Mouse (Mus musculus) myocyte (in vitro differentiated cells): Measurements from ENCODE around the gene Brd4.

Source experiments
- CEBPB ChIP-seq: IDR thresholded peaks from 2 replicates; pipeline ENCODE4 v1.6.1; 2011; ENCODE audit warnings: mild to moderate bottlenecking, moderate library complexity; ENCODE audit not compliant: poor library complexity, insufficient read depth, severe bottlenecking
- E2F4 ChIP-seq: IDR thresholded peaks from one replicate; pipeline ENCODE4 v1.6.1; 2011; ENCODE audit warnings: mild to moderate bottlenecking, control low read depth, moderate library complexity; ENCODE audit not compliant: insufficient read depth
- MAX ChIP-seq: IDR thresholded peaks from one replicate; pipeline ENCODE4 v1.6.1; 2011; ENCODE audit warnings: low read depth, mild to moderate bottlenecking, control low read depth
- MYOD1 ChIP-seq, 3 experiments: IDR thresholded peaks; one replicate each; pipeline ENCODE4 v1.6.1; 2011; ENCODE audit warnings: control low read depth in 2 of 3, low read depth in 2 of 3, mild to moderate bottlenecking in 2 of 3, moderate library complexity in 1 of 3; ENCODE audit not compliant: insufficient read length in 2 of 3, control insufficient read depth in 1 of 3
- POLR2A ChIP-seq: IDR thresholded peaks from one replicate; pipeline ENCODE4 v1.6.1; 2011; ENCODE audit warnings: low read depth, mild to moderate bottlenecking, control low read depth, moderate library complexity; ENCODE audit not compliant: insufficient read length
- POLR2AphosphoS2 ChIP-seq: IDR thresholded peaks from one replicate; pipeline ENCODE4 v1.6.1; 2011; ENCODE audit warnings: low read depth, control low read depth; ENCODE audit not compliant: insufficient read length
- SRF ChIP-seq: IDR thresholded peaks from one replicate; pipeline ENCODE4 v1.6.1; 2011; ENCODE audit warnings: low read depth; ENCODE audit not compliant: control insufficient read depth, insufficient read length
- TCF12 ChIP-seq: IDR thresholded peaks from one replicate; pipeline ENCODE4 v1.6.1; 2011; ENCODE audit warnings: mild to moderate bottlenecking, control low read depth; ENCODE audit not compliant: poor library complexity, insufficient read depth, severe bottlenecking
- TCF3 ChIP-seq: IDR thresholded peaks from one replicate; pipeline ENCODE4 v1.6.1; 2011; ENCODE audit warnings: low read depth, control low read depth; ENCODE audit not compliant: insufficient read length

DNA sequence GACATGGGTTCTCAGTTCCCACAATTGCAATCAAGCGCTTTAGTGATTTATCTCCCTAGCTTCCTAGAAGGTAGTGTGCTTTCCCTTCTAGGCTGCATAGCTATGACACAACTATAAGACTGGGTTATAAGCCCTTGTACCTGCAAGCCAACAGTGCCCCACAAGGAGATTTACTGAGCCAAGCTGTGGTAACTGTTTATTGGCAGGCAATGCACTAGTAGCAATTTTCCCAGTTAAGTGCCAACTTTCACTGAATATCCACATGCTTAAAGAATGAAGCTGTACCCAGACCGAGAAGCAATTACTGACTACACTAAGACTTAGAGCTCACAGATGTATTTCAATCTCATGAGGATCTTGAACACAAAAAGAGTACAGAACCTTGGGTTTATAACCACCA is 20.9 kb downstream of the Brd4 start:
- TF ChIP-seq E2F4 (no peak), POLR2AphosphoS2 (no peak), POLR2A (no peak), MAX (no peak), TCF12 (no peak), MYOD1 (IDR thresholded peaks at IDR 0.05; ENCODE audit: control insufficient read depth in 1 of 3, insufficient read length in 2 of 3, low read depth in 2 of 3) (no peak), CEBPB (no peak), TCF3 (no peak), SRF (no peak)
